Mouse (Mus musculus): Measurements from ENCODE around the gene Rnf214. TPM values are rescaled to one million over a fixed set of nuclear protein-coding genes. Genes with fewer than 3 reads are reported as not detected.
A peak's percentile ranks its signal among the peaks of the same experiment; 100 is the strongest.

The Rnf214 gene
- polyA plus RNA-seq, 1 experiment from 2014 or later: 15.9 TPM

DNA sequence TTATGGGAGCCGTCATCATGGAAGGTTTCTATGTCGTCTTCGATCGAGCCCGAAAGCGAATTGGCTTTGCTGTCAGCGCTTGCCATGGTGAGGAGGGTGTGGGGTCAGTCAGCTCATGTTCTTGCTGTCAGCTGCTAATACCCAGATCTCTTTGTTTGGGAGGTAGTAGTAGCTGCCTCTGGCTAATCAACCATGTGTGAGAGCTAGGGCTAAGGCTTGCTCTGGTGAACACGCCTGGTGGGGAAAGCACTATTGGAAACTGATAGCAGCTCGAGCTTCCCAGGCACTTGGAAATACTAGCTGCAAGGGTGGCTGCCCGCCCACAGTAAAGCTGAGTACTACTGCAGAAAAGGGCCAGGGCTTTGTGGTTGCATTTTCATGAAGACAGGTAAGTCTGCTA is 47.3 kb downstream of the Rnf214 start:
- DNase-seq (no peak), ATAC-seq (no peak)
- Histone ChIP-seq H3K4me1 (ENCODE audit: insufficient read depth) (no peaks in the 10 kb centered on the region), H3K9me3 (ENCODE audit: low read length) (no peaks in the 10 kb centered on the region), H3K4me3 (ENCODE audit: low read depth, low read length) (no peak overlapping the region), H3K4me2 (ENCODE audit: low read depth, low read length) (no peak overlapping the region), H3K27me3 (ENCODE audit: insufficient read depth, low read length) (no peaks in the 10 kb centered on the region), H3K36me3 (replicated peaks; ENCODE audit: insufficient read depth, low read length) (peaks cover 65% of the 10 kb centered on the region), H3K9ac (replicated peaks) (no peak overlapping the region), H3K27ac (ENCODE audit: low read depth) (no peak overlapping the region)
- WGBS (ENCODE audit: insufficient replicate concordance): 89% methylated on average over 10 of the region's 10 CpGs
- TF ChIP-seq EP300 (IDR thresholded peaks at IDR 0.05; ENCODE audit: low read depth) (no peak), CTCF (IDR thresholded peaks at IDR 0.05; ENCODE audit: low read depth) (no peak)

DNA sequence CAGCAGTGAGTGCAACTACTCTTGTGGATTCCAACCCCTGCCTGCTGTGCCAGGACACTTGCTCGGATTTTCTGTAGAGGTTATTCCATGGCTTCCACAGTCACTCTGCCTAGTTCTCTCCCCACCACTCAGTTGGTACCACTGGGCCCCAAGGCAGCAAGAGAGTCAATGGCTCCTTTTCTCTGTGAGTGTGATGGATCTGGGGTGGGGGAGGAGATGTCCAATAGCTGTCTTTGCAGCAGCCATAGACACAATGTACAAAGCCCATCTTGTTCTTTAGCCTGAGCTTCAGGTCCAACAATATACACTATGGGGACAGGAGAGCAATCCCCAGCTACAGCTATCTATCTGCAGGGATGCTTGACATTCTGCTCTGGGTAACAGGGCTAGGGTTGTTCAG is 52.6 kb downstream of the Rnf214 start:
- H3K4me2 ChIP-seq (ENCODE audit: low read depth, low read length): no peak overlapping the region
- no peak overlapping the region for H3K27ac ChIP-seq (ENCODE audit: low read depth)
- ATAC-seq: no peak
- no peak for DNase-seq
- H3K27me3 ChIP-seq (ENCODE audit: insufficient read depth, low read length): no peaks in the 10 kb centered on the region
- peaks cover 32% of the 10 kb centered on the region for H3K4me1 ChIP-seq (ENCODE audit: insufficient read depth)
- no peak for TF ChIP-seq CTCF (IDR thresholded peaks at IDR 0.05; ENCODE audit: low read depth)
- TF ChIP-seq EP300 (IDR thresholded peaks at IDR 0.05; ENCODE audit: low read depth): no peak
- H3K9ac ChIP-seq (replicated peaks): no peak overlapping the region
- 50% methylated on average over 1 of the region's 1 CpGs for WGBS (ENCODE audit: insufficient replicate concordance)
- H3K9me3 ChIP-seq (ENCODE audit: low read length): no peaks in the 10 kb centered on the region
- no peak overlapping the region for H3K4me3 ChIP-seq (ENCODE audit: low read depth, low read length)
- H3K36me3 ChIP-seq (replicated peaks; ENCODE audit: insufficient read depth, low read length): peaks cover 29% of the 10 kb centered on the region

DNA sequence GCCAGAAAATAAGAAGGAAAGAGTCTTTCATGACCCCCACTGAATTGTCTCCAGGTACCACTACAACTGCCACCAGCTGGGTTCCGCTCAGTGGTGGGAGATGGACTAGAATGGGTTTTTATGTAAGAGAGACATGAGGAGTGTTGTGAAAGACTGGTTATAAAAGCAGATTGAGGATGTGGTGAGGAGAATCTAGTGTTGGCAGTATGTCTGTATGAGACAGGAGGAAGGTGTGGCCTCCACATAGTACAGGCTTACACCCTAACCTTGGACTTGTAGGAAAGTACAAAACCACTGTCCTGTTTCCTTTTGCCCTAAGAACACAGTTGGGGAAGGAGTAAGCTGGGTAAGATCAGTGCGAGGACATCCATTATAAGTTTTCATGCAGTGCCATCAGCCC is 53.0 kb downstream of the Rnf214 start:
- no peak overlapping the region for H3K4me2 ChIP-seq (ENCODE audit: low read depth, low read length)
- ATAC-seq (no peak), DNase-seq (no peak)
- no peaks in the 10 kb centered on the region for H3K9me3 ChIP-seq (ENCODE audit: low read length)
- no peak overlapping the region for H3K27ac ChIP-seq (ENCODE audit: low read depth)
- WGBS (ENCODE audit: insufficient replicate concordance): 62% methylated on average over 2 of the region's 2 CpGs
- TF ChIP-seq CTCF (IDR thresholded peaks at IDR 0.05; ENCODE audit: low read depth) (no peak), EP300 (IDR thresholded peaks at IDR 0.05; ENCODE audit: low read depth) (no peak)
- no peak overlapping the region for H3K4me3 ChIP-seq (ENCODE audit: low read depth, low read length)
- no peak overlapping the region for H3K9ac ChIP-seq (replicated peaks)
- no peaks in the 10 kb centered on the region for H3K27me3 ChIP-seq (ENCODE audit: insufficient read depth, low read length)
- H3K36me3 ChIP-seq (replicated peaks; ENCODE audit: insufficient read depth, low read length): peaks cover 25% of the 10 kb centered on the region
- H3K4me1 ChIP-seq (ENCODE audit: insufficient read depth): peaks cover 37% of the 10 kb centered on the region

DNA sequence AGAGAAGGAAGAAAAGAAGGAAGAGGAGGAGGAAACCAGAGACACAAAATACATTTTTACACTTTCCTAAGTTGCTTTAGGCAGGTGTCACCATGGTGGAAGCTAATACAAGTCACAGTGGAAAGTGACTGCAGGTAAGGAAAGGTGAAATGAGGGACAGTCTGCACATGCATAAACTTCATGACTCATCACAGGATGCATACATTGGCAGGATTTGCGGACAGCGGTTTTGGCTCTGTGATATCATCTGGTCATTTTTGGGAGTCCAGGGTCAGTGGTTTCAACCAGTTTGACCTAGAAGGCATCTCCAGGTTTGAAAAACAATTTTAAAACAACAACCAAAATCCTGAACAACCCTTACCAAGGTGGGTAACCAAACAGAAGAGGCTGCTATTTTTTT is 54.9 kb downstream of the Rnf214 start:
- no peak for TF ChIP-seq EP300 (IDR thresholded peaks at IDR 0.05; ENCODE audit: low read depth)
- TF ChIP-seq CTCF (IDR thresholded peaks at IDR 0.05; ENCODE audit: low read depth): no peak
- Histone ChIP-seq H3K4me2 (ENCODE audit: low read depth, low read length) (0 out of 2 replicates have a peak overlapping the region, but pooled peaks have one; percentile 11), H3K27me3 (ENCODE audit: insufficient read depth, low read length) (no peaks in the 10 kb centered on the region), H3K4me3 (ENCODE audit: low read depth, low read length) (no peak overlapping the region), H3K9ac (replicated peaks) (no peak overlapping the region), H3K36me3 (replicated peaks; ENCODE audit: insufficient read depth, low read length) (peaks cover 8% of the 10 kb centered on the region), H3K27ac (ENCODE audit: low read depth) (peak overlapping the region; percentile 95), H3K9me3 (ENCODE audit: low read length) (no peaks in the 10 kb centered on the region), H3K4me1 (ENCODE audit: insufficient read depth) (peaks cover 54% of the 10 kb centered on the region)
- DNase-seq: no peak
- ATAC-seq: no peak
- 66% methylated on average over 2 of the region's 2 CpGs for WGBS (ENCODE audit: insufficient replicate concordance)

- peaks cover 8% of the 10 kb centered on the region for H3K36me3 ChIP-seq (replicated peaks; ENCODE audit: insufficient read depth, low read length)
- WGBS (ENCODE audit: insufficient replicate concordance): 12% methylated on average over 5 of the region's 5 CpGs
- H3K27me3 ChIP-seq (ENCODE audit: insufficient read depth, low read length): no peaks in the 10 kb centered on the region
- ATAC-seq: peak; percentile 14; the same call in 1 of the 2 replicates
- no peak overlapping the region for H3K4me3 ChIP-seq (ENCODE audit: low read depth, low read length)
- peak; percentile 27 for DNase-seq
- H3K9ac ChIP-seq (replicated peaks): no peak overlapping the region
- peak overlapping the region; percentile 15 for H3K4me2 ChIP-seq (ENCODE audit: low read depth, low read length)
- peaks cover 58% of the 10 kb centered on the region for H3K4me1 ChIP-seq (ENCODE audit: insufficient read depth)
- TF ChIP-seq CTCF (IDR thresholded peaks at IDR 0.05; ENCODE audit: low read depth) (no peak), EP300 (IDR thresholded peaks at IDR 0.05; ENCODE audit: low read depth) (no peak)
- H3K9me3 ChIP-seq (ENCODE audit: low read length): no peaks in the 10 kb centered on the region
- peak overlapping the region; percentile 95 for H3K27ac ChIP-seq (ENCODE audit: low read depth)
These were observed 55.4 kb downstream of the Rnf214 start for GRCm38 (mm10) chr9:45851330-45851729.

DNA sequence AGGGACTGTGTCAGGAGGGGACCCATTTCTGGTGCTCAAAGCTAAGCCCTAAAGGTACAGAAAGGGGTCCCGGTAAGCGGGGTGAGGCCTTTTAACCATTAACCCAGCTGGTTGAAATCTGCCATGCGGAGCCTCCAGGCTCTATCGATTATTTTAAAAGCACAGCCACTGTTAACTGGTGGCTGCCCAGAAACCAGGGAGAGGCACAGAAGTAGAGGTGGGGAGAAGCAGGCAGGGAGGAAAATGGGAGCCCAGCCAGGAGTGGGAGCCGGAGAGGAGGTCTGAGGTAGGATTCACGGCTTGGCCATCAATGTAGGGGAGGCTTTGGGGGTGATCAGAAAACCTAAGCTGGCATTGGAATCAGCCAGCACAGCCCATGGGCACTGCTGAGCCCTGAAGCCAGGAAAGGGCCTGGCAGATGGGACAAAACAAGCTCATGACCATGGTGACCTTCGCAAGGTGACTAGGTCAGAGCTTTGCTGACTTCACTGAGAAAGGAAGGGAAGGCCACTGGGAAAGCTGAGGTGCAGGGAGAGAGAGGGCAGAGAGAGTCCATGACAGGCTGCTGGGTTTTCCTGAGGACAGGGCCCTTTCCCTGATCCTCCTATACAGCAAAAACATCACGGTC is 56.1 kb downstream of the Rnf214 start:
- no peaks in the 10 kb centered on the region for H3K9me3 ChIP-seq (ENCODE audit: low read length)
- H3K4me2 ChIP-seq (ENCODE audit: low read depth, low read length): peak overlapping the region; percentile 15
- peak; percentile 85 for ATAC-seq
- no peak overlapping the region for H3K4me3 ChIP-seq (ENCODE audit: low read depth, low read length)
- H3K36me3 ChIP-seq (replicated peaks; ENCODE audit: insufficient read depth, low read length): peaks cover 4% of the 10 kb centered on the region
- WGBS (ENCODE audit: insufficient replicate concordance): 65% methylated on average over 8 of the region's 8 CpGs
- DNase-seq: peak; percentile 52
- no peak for TF ChIP-seq CTCF (IDR thresholded peaks at IDR 0.05; ENCODE audit: low read depth)
- TF ChIP-seq EP300 (IDR thresholded peaks at IDR 0.05; ENCODE audit: low read depth): no peak
- H3K27me3 ChIP-seq (ENCODE audit: insufficient read depth, low read length): no peaks in the 10 kb centered on the region
- H3K27ac ChIP-seq (ENCODE audit: low read depth): peak overlapping the region; percentile 95
- peak overlapping the region; percentile 61 for H3K9ac ChIP-seq (replicated peaks)
- peaks cover 58% of the 10 kb centered on the region for H3K4me1 ChIP-seq (ENCODE audit: insufficient read depth)

Data from liver, postnatal 0 days (tissue).